Mouse (Mus musculus): ENCODE data around the gene Obox3. TPM values are rescaled to one million over a fixed set of nuclear protein-coding genes. Genes with fewer than 3 reads are reported as not detected.
"Not testable (repeated sequence)": the region's sequence is repeated elsewhere in the genome, so short reads cannot be mapped to it uniquely, and the experiment has no call there.

Obox3 gene
- not detected in 2 replicates for polyA plus RNA-seq (2015; fragmentation: Nextera tagmentation; extraction: Ambion mirVana)

DNA sequence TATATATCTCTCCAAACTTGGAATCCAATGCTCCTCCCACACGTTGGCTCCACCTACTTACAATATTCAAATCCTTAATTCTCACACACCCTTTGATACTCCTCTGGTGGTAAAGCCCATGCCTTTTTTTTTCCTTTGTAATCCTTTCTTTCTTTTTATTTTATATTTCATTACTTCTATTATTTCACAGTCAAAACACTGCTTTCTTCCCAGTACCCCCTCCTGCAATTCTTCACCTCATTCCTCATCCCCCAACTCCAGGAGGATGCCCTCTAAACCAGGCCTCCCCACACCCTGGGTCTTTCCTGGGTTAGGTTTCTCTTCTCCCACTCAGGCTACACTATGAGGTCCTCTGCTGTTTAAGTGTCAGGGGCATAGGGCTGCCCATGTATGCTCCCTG lies at the start of gene Obox3:
Obox3 (minus strand) TSS at position 101 of the 400 bp plus-strand sequence.
- WGBS (ENCODE audit: insufficient replicate concordance), result 9% methylated on average over 1 of the region's 1 CpGs
- H3K27ac ChIP-seq (ENCODE audit: low read depth); H3K9me3 ChIP-seq (ENCODE audit: low read length); H3K4me1 ChIP-seq (ENCODE audit: insufficient read depth); H3K9ac ChIP-seq (replicated peaks); H3K4me3 ChIP-seq (ENCODE audit: low read depth, low read length); DNase-seq; H3K4me2 ChIP-seq (ENCODE audit: low read depth, low read length); H3K27me3 ChIP-seq (ENCODE audit: insufficient read depth, low read length); ATAC-seq; H3K36me3 ChIP-seq (replicated peaks; ENCODE audit: insufficient read depth, low read length): not testable (repeated sequence)

DNA sequence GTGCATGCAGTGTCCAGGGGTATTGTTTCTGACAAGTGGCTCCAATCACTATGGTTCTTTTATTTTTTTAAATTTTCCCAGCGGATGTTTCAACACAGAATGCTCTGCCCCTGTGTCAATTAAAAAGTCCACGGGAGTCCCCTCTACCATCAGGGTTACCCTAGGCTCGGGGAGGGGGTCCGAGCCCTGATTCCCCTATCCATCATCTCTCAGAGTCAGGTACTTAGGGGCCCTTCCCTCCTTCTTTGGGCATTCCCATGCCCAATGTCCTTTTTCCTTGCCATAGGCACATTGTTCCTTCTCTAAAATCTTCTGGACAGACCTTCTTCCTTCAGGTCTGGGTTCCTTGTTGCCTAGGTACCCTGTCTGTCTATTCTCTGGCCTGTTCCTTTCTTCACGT lies 130.3 kb downstream of the Obox3 start:
- not testable (repeated sequence) for DNase-seq

More for the DNA sequence above, 130.3 kb downstream of the Obox3 start:
- not testable (repeated sequence) for H3K27ac ChIP-seq (ENCODE audit: low read depth); H3K36me3 ChIP-seq (replicated peaks; ENCODE audit: insufficient read depth, low read length); ATAC-seq; H3K27me3 ChIP-seq (ENCODE audit: insufficient read depth, low read length); H3K4me2 ChIP-seq (ENCODE audit: low read depth, low read length); H3K4me3 ChIP-seq (ENCODE audit: low read depth, low read length); H3K4me1 ChIP-seq (ENCODE audit: insufficient read depth); H3K9me3 ChIP-seq (ENCODE audit: low read length); H3K9ac ChIP-seq (replicated peaks)
- WGBS (ENCODE audit: insufficient replicate concordance), result 59% methylated on average over 4 of the region's 5 CpGs

Other genes starting within 250 kb of the Obox3 start
- not detected in 2 replicates for gene Obox5, start 110.2 kb upstream of the Obox3 start, polyA plus RNA-seq (2015; fragmentation: Nextera tagmentation; extraction: Ambion mirVana)
- gene Obox6, start 199.8 kb upstream of the Obox3 start, polyA plus RNA-seq (2015; fragmentation: Nextera tagmentation; extraction: Ambion mirVana), result not detected in 2 replicates
- not detected in 2 replicates for gene Crx, start 240.1 kb upstream of the Obox3 start, polyA plus RNA-seq (2015; fragmentation: Nextera tagmentation; extraction: Ambion mirVana)
- not detected in 2 replicates for gene Crxos, start 242.7 kb upstream of the Obox3 start, polyA plus RNA-seq (2015; fragmentation: Nextera tagmentation; extraction: Ambion mirVana)